Mouse (Mus musculus): ENCODE results near the gene Cdan1.

The Cdan1 gene

DNA sequence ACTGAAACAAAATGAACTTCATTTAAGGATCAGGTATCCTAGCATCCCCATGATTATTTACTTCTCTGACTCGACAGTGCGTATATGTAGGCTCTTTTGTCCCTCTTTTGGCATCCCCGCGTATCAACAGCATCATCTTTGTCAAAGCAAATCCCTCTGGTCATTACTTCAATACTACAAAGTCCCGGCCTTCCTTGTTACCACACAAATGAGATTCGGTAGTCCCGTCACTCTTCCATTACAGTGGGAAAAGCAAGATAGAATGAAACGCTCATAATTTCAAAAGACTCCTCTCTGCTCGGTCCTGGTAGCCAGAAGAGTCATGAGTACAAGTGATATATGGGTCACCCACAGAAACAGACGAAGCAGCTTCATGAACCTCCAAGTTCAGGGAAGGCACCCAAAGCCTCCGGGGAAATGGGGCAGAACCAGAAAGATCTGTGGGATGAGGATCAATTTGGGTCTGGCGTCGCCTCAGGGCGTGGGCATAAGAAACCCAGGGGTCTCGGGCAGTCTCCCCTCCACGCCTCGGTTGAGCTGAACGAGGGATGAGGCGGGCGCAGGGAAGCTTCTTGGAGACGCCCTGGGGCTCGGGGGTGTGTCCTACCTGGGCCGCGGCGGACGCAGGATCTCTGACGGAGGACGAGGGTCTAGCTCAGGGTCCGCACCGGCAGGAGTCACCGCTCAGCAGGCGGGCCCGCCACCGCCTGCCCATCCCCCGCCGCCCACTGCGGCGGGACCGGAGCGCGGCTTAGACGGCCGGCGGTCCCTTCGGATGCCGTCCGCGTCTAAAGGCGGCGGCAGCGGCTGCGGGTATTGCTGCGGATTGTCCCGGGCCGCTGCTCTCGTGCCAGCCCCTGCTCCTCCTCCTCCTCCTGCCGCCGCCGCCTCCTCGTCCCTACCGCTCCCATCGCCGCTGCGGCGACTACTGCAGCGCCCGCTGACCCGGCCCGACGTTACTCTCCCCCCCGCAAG, at the start of gene Cdan1:
Gene Cdan1, minus strand, starts transcription at position 680 of the 975 bp plus-strand sequence.
- peak; percentile 34 to 40 for DNase-seq (ENCODE audit: low spot score in 2 of 2)

- DNase-seq (ENCODE audit: low spot score in 2 of 2): no peak
Observed at GRCm38 (mm10) chr2:120896361-120896760, 46.4 kb upstream of the Cdan1 start.

DNA sequence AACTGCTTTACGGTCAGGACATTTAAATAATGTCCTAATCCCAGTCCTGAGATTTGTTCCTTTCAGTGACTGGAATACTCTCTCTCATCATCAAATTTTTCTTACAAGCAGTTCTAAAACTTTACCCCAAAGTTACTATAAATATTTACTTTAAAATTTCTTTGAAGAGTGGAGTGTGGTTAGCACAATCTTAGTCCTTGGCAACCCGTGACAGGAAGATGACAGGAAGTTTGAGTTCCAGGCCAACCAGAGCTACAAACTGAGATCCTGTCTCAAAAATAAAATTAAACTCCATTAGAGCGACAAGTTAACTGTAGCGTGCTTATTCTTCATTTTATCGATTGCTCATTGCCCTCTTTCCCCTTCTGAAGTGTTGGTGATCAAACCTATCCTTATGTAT, 37.7 kb upstream of the Cdan1 start:
- DNase-seq (ENCODE audit: low spot score in 2 of 2): no peak

GRCm38 (mm10) chr2:120873192-120873591, 23.3 kb upstream of the Cdan1 start:
- no peak for DNase-seq (ENCODE audit: low spot score in 2 of 2)

- no peak for DNase-seq (ENCODE audit: low spot score in 2 of 2)
Observed at GRCm38 (mm10) chr2:120871447-120872336, 21.8 kb upstream of the Cdan1 start.

GRCm38 (mm10) chr2:120867336-120867735, 17.4 kb upstream of the Cdan1 start:
- no peak for DNase-seq (ENCODE audit: low spot score in 2 of 2)

DNA sequence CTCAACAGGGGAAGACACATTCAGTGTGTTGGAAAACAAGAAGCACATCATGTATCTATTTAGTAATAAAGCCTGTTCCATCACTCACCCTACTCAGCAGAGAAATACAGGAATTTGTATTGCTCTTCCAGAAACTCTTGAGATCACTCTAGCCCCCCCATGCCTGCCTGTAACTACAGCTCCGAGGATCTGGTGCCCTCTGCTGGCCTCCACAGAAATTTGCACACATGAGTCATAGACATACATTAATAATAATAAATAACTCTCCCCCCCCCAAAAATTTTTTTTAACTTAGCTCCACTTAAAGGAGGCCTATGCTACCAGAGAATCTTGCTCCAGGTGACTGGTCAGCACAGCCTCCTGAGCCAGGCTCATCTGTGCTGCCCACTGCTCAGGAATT, 16.6 kb upstream of the Cdan1 start:
- peak; percentile 12 to 62 for DNase-seq (ENCODE audit: low spot score in 2 of 2)

GRCm38 (mm10) chr2:120863389-120863788, 13.5 kb upstream of the Cdan1 start:
- DNase-seq (ENCODE audit: low spot score in 2 of 2): no peak

DNA sequence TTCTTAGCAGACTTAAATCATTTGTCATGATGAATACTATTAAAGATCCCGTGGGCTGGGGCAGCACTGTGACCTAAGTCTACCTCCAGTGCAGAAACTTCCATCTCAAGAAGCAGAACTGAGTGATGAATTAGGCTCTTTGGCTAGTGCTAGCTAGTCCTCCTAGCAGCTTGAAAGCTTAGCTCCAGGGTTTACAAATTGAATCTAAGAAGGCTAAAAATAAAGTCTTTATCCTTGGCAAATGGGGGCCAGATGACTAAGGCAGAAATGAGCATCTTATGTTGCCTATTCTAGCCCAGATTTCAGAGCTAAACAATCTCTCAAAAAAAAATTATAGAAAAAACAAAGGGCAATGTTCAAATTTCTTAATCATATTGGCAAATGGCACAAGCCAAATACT, 10.8 kb upstream of the Cdan1 start:
- no peak for DNase-seq (ENCODE audit: low spot score in 2 of 2)

DNA sequence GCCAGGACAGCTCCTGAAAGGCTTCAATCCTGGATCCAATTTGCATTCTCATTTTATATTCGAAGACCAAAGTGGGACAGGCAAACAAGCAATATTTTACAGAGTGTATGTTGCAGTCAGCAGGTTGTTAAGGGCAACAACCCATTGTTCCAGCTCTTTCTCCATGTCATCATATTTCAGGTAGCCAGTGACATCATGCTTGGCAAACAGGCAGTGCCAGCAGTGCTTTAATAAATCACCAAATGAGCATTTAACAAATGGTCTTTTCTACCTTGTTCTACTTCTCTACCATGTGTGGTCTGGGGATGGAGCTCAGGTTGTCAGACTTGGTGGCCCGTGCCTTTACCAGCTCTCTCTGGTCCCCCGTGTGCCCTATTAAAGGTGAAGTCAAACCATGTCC, 8.2 kb upstream of the Cdan1 start:
- DNase-seq (ENCODE audit: low spot score in 2 of 2): no peak

GRCm38 (mm10) chr2:120853151-120853550, 3.2 kb upstream of the Cdan1 start:
- peak; percentile 72 to 74 for DNase-seq (ENCODE audit: low spot score in 2 of 2)

DNA sequence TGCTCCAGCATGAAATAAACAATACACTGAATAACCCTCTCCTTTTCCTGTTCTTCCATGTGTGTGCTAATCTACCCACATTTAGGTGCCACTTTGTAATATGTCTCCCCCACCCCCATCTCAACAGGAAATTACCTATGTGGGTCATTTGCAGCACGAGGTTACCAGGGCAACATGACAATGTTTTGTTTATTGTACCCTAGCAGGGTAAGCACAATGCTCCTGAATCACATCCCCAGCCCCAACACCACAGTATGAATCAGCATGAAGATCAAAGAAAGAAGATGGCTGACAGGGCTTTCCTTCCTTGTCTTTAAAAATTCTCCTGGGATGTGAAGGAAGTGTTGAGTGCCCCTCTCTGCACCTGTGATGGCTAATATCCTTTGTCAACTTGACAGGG, 2.7 kb upstream of the Cdan1 start:
- DNase-seq (ENCODE audit: low spot score in 2 of 2): peak; percentile 53 to 56

GRCm38 (mm10) chr2:120850424-120851082, 625 bp upstream of the Cdan1 start, which contains the start of gene Ttbk2:
Ttbk2 (minus strand) TSS chr2:120850604.
- peak; percentile 95 to 98 for DNase-seq (ENCODE audit: low spot score in 2 of 2)

DNA sequence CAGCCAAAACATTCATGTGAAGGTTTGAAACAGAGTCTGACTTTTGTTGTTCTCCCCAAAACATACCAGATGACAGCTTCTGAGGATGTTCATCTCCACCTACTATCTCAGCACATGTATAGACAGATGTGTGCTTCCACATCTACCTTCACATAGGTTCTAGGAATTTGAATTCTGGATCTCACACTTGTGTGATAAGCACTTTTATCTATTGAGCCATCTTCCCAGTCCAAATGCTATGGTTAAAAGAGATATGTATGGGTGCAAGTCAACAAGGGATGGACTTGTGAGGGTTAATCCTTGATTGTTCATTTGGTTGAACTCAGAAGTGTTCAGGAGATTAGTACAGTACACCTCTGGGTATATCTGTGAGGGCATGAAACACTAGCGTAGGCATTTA, 4.6 kb downstream of the Cdan1 start:
- no peak for DNase-seq (ENCODE audit: low spot score in 2 of 2)

GRCm38 (mm10) chr2:120843990-120844389, 5.9 kb downstream of the Cdan1 start:
- no peak for DNase-seq (ENCODE audit: low spot score in 2 of 2)

DNA sequence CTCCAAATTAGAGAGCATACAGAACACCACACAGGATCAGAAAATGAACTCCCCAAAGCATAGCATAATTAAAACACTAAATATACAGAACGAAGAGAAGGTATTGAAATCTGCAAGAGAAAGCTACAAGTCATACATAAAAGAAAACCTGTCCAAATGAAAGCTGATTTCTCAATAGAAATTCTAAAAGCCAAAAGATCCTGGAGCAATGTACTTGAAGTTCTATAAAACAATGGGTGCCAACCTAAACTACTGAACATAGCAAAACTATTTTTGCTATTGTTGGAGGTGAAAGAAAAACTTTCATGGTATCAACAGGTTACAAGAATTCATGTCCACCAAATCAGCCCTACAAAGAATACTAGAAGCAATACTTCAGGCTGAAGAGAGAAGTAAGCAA, 8.7 kb downstream of the Cdan1 start:
- DNase-seq (ENCODE audit: low spot score in 2 of 2): no peak

GRCm38 (mm10) chr2:120835167-120835566, 14.8 kb downstream of the Cdan1 start:
- no peak for DNase-seq (ENCODE audit: low spot score in 2 of 2)

GRCm38 (mm10) chr2:120826936-120827638, 22.8 kb downstream of the Cdan1 start:
- no peak for DNase-seq (ENCODE audit: low spot score in 2 of 2)

DNA sequence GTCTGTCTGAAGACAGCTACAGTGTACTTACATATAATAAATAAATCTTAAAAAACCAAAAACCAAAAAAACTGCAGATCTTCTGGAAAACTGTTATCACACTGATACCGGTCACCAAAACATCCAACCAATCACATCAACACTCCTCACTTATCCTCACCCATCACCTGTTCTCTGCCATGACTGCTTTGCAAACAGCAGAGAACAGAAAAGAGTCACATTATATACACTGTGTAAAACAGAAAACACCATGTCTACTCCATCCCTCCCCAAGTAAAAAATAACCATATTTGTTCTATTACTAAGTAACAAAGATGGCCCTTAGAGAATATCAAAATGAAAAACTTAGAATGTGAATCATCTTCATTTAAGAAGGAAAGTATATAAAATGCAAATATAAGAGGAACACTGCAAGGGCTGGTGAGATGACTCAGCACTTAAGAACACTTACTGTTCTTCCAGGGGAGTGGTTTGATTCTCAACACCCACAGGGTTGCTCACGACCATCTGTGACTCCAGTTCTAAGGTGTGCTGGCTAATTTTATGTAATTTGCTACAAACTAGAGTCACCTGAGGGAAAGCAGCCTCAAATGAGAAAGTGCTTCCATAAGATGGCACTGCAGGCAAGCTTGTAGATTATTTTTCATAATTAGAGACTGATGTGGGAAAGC, 79.5 kb downstream of the Cdan1 start:
- DNase-seq (ENCODE audit: low spot score in 2 of 2): no peak

- DNase-seq (ENCODE audit: low spot score in 2 of 2): no peak
Observed at GRCm38 (mm10) chr2:120761922-120762321, 88.0 kb downstream of the Cdan1 start.

- DNase-seq (ENCODE audit: low spot score in 2 of 2): no peak
Observed at GRCm38 (mm10) chr2:120748041-120748440, 101.9 kb downstream of the Cdan1 start.
